Mouse (Mus musculus) heart, embryonic 16.5 days (tissue): ENCODE results near the gene Rora. TPM values are rescaled to one million over a fixed set of nuclear protein-coding genes. Genes with fewer than 3 reads are reported as not detected.

Experiments used
- ATAC-seq: fragments of 200-750 bp; cut with Nextera tagmentation; replicated peaks from 2 replicates; pipeline ENCODE4 v1.8.0; 2017; ENCODE audit warnings: moderate number of reproducible peaks; ENCODE audit not compliant: insufficient read depth, low FRiP score; ENCODE audit errors: extremely low read depth
- H3K27ac ChIP-seq: fragments of 300-500 bp; sonication (generic); 2 replicates; pipeline ENCODE4 v1.5.1; 2014; ENCODE audit warnings: mild to moderate bottlenecking, low read length, control low read depth, moderate library complexity
- H3K27me3 ChIP-seq: fragments of 300-500 bp; sonication (generic); 2 replicates; pipeline ENCODE4 v1.6.1; 2014; ENCODE audit warnings: low read length, mixed read lengths; ENCODE audit not compliant: control insufficient read depth, insufficient read depth
- H3K36me3 ChIP-seq: fragments of 300-500 bp; sonication (generic); 2 replicates; pipeline ENCODE4 v1.6.1; 2014; ENCODE audit not compliant: control insufficient read depth, insufficient read depth
- H3K4me1 ChIP-seq: fragments of 300-500 bp; sonication (generic); 2 replicates; pipeline ENCODE4 v1.6.1; 2014; ENCODE audit warnings: low read length, mixed read lengths; ENCODE audit not compliant: control insufficient read depth, insufficient read depth
- H3K4me2 ChIP-seq: fragments of 300-500 bp; sonication (generic); 2 replicates; pipeline ENCODE4 v1.6.1; 2014; ENCODE audit warnings: low read depth, mild to moderate bottlenecking, control low read depth, low read length
- H3K4me3 ChIP-seq: fragments of 300-500 bp; sonication (generic); 2 replicates; pipeline ENCODE4 v1.5.1; 2014; ENCODE audit warnings: mild to moderate bottlenecking, control low read depth, low read length
- H3K9ac ChIP-seq: fragments of 300-500 bp; sonication (generic); 2 replicates; pipeline ENCODE4 v1.6.1; 2014; ENCODE audit warnings: low read length, control low read depth
- H3K9me3 ChIP-seq: fragments of 300-500 bp; sonication (generic); replicated peaks from 2 replicates; pipeline ENCODE4 v1.6.1; 2016; ENCODE audit warnings: low read length; ENCODE audit not compliant: control insufficient read depth
- WGBS: fragments of 180-500 bp; shearing (Covaris S2); extraction: QIAGEN DNeasy Blood & Tissue Kit; methylation state at CpG from one replicate; pipeline ENCODE4 v1.1.7; 2014; 5-methylcytosine and 5-hydroxymethylcytosine counted together
- polyA plus RNA-seq: library from polyadenylated mRNA; unstranded; fragments of >200 nt; fragmentation: Nextera tagmentation; extraction: Ambion mirVana; gene quantifications from 2 replicates; pipeline ENCODE4 v1.2.1, GENCODE M21; 2015

The Rora gene
- polyA plus RNA-seq, 1 experiment from 2014 or later: 9.4 TPM

DNA sequence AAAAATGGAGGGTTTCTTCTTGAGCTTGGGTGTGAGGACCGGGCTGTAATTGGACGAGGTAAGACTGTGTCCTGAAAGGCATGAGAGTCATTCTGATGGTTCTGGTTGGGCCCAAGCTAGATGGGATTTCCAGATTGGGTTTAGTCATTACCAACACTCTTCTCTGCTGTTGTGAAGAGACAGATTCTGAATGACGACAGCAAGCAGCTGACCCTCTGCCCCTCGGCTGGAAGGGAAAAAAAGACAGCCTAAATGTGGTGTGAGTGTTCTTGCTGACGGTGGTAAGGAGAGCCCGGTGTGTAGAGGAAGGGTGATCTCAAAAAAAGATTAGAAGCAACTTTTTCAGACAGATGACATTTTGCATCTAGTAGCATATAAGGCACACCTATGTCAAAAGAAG lies 686.2 kb downstream of the Rora start:
- Histone ChIP-seq H3K4me2 (no peak overlapping the region), H3K36me3 (no peaks in the 10 kb centered on the region), H3K27me3 (no peaks in the 10 kb centered on the region), H3K4me1 (peaks cover 1% of the 10 kb centered on the region), H3K9me3 (no peaks in the 10 kb centered on the region), H3K9ac (no peak overlapping the region), H3K4me3 (no peak overlapping the region), H3K27ac (no peak overlapping the region)
- no peak for ATAC-seq
- 69% methylated on average over 6 of the region's 6 CpGs for WGBS

DNA sequence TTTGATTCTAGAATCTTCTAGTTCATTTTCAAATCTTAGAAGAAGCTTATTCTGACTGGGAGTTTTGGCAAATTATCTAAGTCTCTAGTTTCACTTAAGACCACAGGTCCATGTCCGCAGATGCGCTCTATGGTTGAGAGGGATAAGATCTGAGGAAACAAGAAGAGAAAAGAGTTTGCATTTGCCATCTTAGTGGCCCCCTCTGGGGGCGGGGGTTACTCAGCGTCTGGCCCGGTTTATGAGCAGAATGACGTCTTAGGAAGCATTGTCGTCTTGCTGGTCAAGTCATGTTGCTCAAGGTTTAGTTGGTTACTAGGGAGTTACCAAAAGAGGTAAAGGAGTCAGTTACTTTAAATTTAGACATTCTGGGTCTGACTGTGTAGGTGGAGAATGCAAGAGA lies 686.8 kb downstream of the Rora start:
- peaks cover 7% of the 10 kb centered on the region for H3K4me1 ChIP-seq
- no peak overlapping the region for H3K4me3 ChIP-seq
- H3K9me3 ChIP-seq: no peaks in the 10 kb centered on the region
- H3K27me3 ChIP-seq: no peaks in the 10 kb centered on the region
- H3K36me3 ChIP-seq: no peaks in the 10 kb centered on the region
- no peak for ATAC-seq
- H3K27ac ChIP-seq: no peak overlapping the region
- no peak overlapping the region for H3K4me2 ChIP-seq
- H3K9ac ChIP-seq: no peak overlapping the region
- 86% methylated on average over 7 of the region's 7 CpGs for WGBS

- H3K36me3 ChIP-seq: no peaks in the 10 kb centered on the region
- H3K4me1 ChIP-seq: peaks cover 10% of the 10 kb centered on the region
- H3K4me3 ChIP-seq: no peak overlapping the region
- WGBS: 87% methylated on average over 10 of the region's 10 CpGs
- no peak for ATAC-seq
- H3K9ac ChIP-seq: no peak overlapping the region
- no peak overlapping the region for H3K27ac ChIP-seq
- H3K9me3 ChIP-seq: no peaks in the 10 kb centered on the region
- no peak overlapping the region for H3K4me2 ChIP-seq
- H3K27me3 ChIP-seq: no peaks in the 10 kb centered on the region
These were observed 690.3 kb downstream of the Rora start for GRCm38 (mm10) chr9:69343881-69344280.

DNA sequence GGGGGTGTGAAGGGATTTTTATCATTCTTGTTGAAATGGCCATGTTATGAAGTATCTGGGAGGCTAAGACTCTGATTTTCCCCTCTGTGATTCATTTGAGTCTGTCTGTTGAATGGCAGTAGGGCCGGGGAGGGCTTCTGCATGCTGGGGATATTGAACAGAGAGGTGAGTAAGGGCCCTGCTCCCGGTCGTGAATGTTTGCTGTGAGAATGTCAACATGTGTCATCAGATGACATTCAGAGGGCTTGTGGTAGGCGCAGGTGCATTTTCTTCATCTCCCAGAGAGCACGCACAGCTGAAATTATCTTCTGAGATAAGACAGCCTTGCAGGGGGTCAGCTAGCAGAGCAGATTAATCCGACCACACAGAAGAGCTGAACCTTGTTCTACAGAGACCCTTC lies 692.0 kb downstream of the Rora start:
- Histone ChIP-seq H3K36me3 (no peaks in the 10 kb centered on the region), H3K9ac (no peak overlapping the region), H3K4me2 (no peak overlapping the region), H3K27ac (no peak overlapping the region), H3K4me3 (no peak overlapping the region), H3K9me3 (no peaks in the 10 kb centered on the region), H3K27me3 (no peaks in the 10 kb centered on the region), H3K4me1 (peaks cover 10% of the 10 kb centered on the region)
- 37% methylated on average over 6 of the region's 6 CpGs for WGBS
- ATAC-seq: no peak; the same call in 1 of the 2 replicates

- Histone ChIP-seq H3K4me3 (no peak overlapping the region), H3K36me3 (no peaks in the 10 kb centered on the region), H3K9me3 (no peaks in the 10 kb centered on the region), H3K27me3 (no peaks in the 10 kb centered on the region), H3K4me1 (peaks cover 10% of the 10 kb centered on the region), H3K4me2 (no peak overlapping the region), H3K27ac (no peak overlapping the region), H3K9ac (no peak overlapping the region)
- WGBS: 85% methylated on average over 6 of the region's 6 CpGs
- ATAC-seq: no peak
These were observed 694.2 kb downstream of the Rora start for GRCm38 (mm10) chr9:69347796-69348195.

GRCm38 (mm10) chr9:69349537-69349936 lies 696.0 kb downstream of the Rora start:
- Histone ChIP-seq H3K4me3 (no peak overlapping the region), H3K9ac (no peak overlapping the region), H3K4me1 (peaks cover 10% of the 10 kb centered on the region), H3K4me2 (no peak overlapping the region), H3K27me3 (no peaks in the 10 kb centered on the region), H3K27ac (no peak overlapping the region), H3K9me3 (no peaks in the 10 kb centered on the region), H3K36me3 (no peaks in the 10 kb centered on the region)
- ATAC-seq: no peak
- WGBS: 88% methylated on average over 2 of the region's 2 CpGs

- no peak overlapping the region for H3K27ac ChIP-seq
- no peaks in the 10 kb centered on the region for H3K4me1 ChIP-seq
- H3K4me3 ChIP-seq: no peak overlapping the region
- H3K36me3 ChIP-seq: no peaks in the 10 kb centered on the region
- H3K27me3 ChIP-seq: no peaks in the 10 kb centered on the region
- WGBS: 90% methylated on average over 6 of the region's 6 CpGs
- no peak overlapping the region for H3K4me2 ChIP-seq
- no peak overlapping the region for H3K9ac ChIP-seq
- H3K9me3 ChIP-seq: no peaks in the 10 kb centered on the region
- no peak for ATAC-seq
These were observed 700.6 kb downstream of the Rora start for GRCm38 (mm10) chr9:69354228-69354627.

GRCm38 (mm10) chr9:69357834-69358233 lies 704.2 kb downstream of the Rora start:
- Histone ChIP-seq H3K9me3 (no peaks in the 10 kb centered on the region), H3K36me3 (no peaks in the 10 kb centered on the region), H3K4me1 (no peaks in the 10 kb centered on the region), H3K27me3 (no peaks in the 10 kb centered on the region), H3K27ac (no peak overlapping the region), H3K9ac (no peak overlapping the region), H3K4me2 (no peak overlapping the region), H3K4me3 (no peak overlapping the region)
- ATAC-seq: no peak
- 26% methylated on average over 3 of the region's 3 CpGs for WGBS

DNA sequence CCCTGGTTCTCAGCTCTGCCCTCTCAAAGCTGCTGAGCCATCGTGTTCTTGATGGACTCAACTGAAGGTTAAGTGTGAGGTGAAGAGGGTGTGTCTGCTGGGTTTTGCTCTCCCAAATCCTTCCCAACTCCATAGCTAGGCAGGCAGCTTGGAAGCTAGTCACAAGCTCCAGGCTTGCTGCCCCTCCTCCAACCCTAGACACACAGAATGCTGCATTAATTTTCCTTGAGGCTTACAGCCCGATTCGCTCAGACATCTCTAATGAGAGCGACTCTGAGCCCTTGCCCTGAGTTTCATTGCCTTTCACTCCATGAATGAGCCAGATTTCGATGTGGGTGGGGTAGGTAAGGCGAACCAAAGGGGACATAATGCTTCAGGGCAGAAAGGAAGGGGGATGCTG lies 705.2 kb downstream of the Rora start:
- H3K27me3 ChIP-seq: no peaks in the 10 kb centered on the region
- H3K4me1 ChIP-seq: no peaks in the 10 kb centered on the region
- no peak overlapping the region for H3K4me2 ChIP-seq
- H3K9ac ChIP-seq: no peak overlapping the region
- no peak overlapping the region for H3K27ac ChIP-seq
- 77% methylated on average over 6 of the region's 6 CpGs for WGBS
- ATAC-seq: no peak
- H3K9me3 ChIP-seq: no peaks in the 10 kb centered on the region
- no peak overlapping the region for H3K4me3 ChIP-seq
- no peaks in the 10 kb centered on the region for H3K36me3 ChIP-seq
